Mouse (Mus musculus) embryonic facial prominence, embryonic 14.5 days (tissue): ENCODE data around the gene Gadd45g. TPM values are rescaled to one million over a fixed set of nuclear protein-coding genes. Genes with fewer than 3 reads are reported as not detected.

Source experiments
- ATAC-seq: fragments of 200-750 bp; cut with Nextera tagmentation; 2 replicates; pipeline ENCODE4 v1.8.0; 2017; ENCODE audit warnings: low read depth, moderate number of reproducible peaks, moderate TSS enrichment
- DNase-seq: peaks from one replicate; pipeline ENCODE4 v3.0.0-alpha.2; 2015; ENCODE audit warnings: low spot score
- H3K27ac ChIP-seq: fragments of 300-500 bp; sonication (generic); replicated peaks from 2 replicates; pipeline ENCODE4 v1.5.1; 2014; ENCODE audit warnings: low read depth, mild to moderate bottlenecking, low read length, moderate library complexity
- H3K27me3 ChIP-seq: fragments of 300-500 bp; sonication (generic); replicated peaks from 2 replicates; pipeline ENCODE4 v1.6.1; 2014; ENCODE audit warnings: low read length; ENCODE audit not compliant: control insufficient read depth, insufficient read depth
- H3K36me3 ChIP-seq: fragments of 300-500 bp; sonication (generic); 2 replicates; pipeline ENCODE4 v1.6.1; 2014; ENCODE audit warnings: low read length, mixed read lengths; ENCODE audit not compliant: control insufficient read depth, insufficient read depth
- H3K4me1 ChIP-seq: fragments of 300-500 bp; sonication (generic); 2 replicates; pipeline ENCODE4 v1.6.1; 2014; ENCODE audit warnings: antibody characterized with exemption, low read length; ENCODE audit not compliant: control insufficient read depth, insufficient read depth
- H3K4me2 ChIP-seq: fragments of 300-500 bp; sonication (generic); 2 replicates; pipeline ENCODE4 v1.6.1; 2014; ENCODE audit warnings: low read depth, mild to moderate bottlenecking, low read length, moderate library complexity, mixed read lengths
- H3K4me3 ChIP-seq: fragments of 300-500 bp; sonication (generic); 2 replicates; pipeline ENCODE4 v1.5.1; 2014; ENCODE audit warnings: low read depth, mild to moderate bottlenecking, low read length
- H3K9ac ChIP-seq: fragments of 300-500 bp; sonication (generic); 2 replicates; pipeline ENCODE4 v1.6.1; 2014; ENCODE audit warnings: low read depth, mild to moderate bottlenecking, low read length, moderate library complexity, mixed read lengths
- H3K9me3 ChIP-seq: fragments of 300-500 bp; sonication (generic); 2 replicates; pipeline ENCODE4 v1.6.1; 2016; ENCODE audit warnings: low read length; ENCODE audit not compliant: control insufficient read depth
- WGBS: fragments of 180-500 bp; shearing (Covaris S2); extraction: QIAGEN DNeasy Blood & Tissue Kit; methylation state at CpG from one replicate; pipeline ENCODE4 v1.1.7; 2014; 5-methylcytosine and 5-hydroxymethylcytosine counted together
- polyA plus RNA-seq: library from polyadenylated mRNA; unstranded; fragments of >200 nt; fragmentation: Nextera tagmentation; extraction: Ambion mirVana; gene quantifications from 2 replicates; pipeline ENCODE4 v1.2.1, GENCODE M21; 2014

Gene Gadd45g
- polyA plus RNA-seq, 1 experiment from 2014 or later = 57.3 TPM

DNA sequence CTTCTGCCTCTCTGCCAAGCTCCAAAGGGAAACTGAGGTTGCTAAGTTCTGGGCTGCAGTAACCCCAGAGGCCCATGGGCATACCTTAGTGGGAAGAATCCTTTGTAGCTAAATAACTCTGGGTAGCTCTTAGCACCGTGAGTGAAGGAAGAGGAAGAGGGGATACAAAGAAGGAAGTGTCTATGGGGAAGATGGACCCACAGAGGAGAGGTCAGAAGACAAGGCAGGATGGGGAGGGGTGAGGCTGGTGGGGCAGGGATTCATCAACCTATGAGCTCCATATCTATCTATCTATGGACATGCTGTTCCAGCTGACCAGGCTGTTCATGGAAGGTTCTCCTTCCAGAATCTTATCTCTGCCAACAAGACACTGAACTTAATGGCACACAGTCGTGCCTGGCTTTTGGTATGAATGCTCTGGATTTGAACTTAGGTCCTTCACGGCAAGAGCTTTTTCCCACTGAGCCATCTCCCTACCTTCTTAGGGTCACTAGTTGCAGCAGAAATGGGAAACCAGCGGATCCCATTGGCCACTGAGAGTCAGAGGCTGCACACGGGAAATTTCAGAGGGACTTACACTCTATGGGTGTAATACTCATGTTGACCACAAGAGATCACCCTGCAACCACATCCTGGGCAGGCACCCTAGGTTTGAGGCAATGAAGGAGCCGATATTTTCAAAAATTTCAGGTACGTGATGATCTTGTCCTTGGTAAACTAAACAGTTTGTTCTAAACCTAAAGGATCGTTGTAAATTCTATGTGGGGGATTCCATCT is 7.0 kb upstream of the Gadd45g start:
- peaks cover 21% of the 10 kb centered on the region for H3K4me1 ChIP-seq
- no peaks in the 10 kb centered on the region for H3K36me3 ChIP-seq
- H3K9me3 ChIP-seq = no peaks in the 10 kb centered on the region
- DNase-seq = peak; percentile 77
- peak; percentile 14; the same call in 1 of the 2 replicates for ATAC-seq
- no peak overlapping the region for H3K27ac ChIP-seq
- WGBS = 20% methylated on average over 8 of the region's 8 CpGs
- H3K4me2 ChIP-seq = no peak overlapping the region
- no peak overlapping the region for H3K9ac ChIP-seq
- H3K4me3 ChIP-seq = no peak overlapping the region
- 0 out of 2 replicates have a peak, but pooled peaks cover 3% of the 10 kb centered on the region for H3K27me3 ChIP-seq

DNA sequence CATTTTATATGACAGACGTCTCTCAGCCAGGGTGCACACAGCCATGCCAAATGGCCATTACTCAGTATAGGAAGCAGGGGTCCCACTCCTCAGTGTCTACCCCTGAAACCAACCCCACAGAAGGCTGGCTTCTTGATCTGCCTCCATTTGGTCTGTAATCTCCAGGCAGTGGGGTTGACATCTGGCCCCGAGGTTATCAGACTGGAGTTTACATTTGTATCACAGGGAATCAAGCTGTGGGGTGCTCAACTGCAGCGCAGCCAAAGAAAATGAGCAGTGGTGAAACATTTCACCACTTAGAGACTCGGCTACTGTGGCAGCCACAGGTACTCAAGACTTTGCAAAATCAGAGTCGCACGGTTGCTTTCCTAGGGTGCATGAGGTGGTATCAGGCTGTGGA is 5.8 kb upstream of the Gadd45g start:
- DNase-seq = no peak
- 52% methylated on average over 6 of the region's 6 CpGs for WGBS

DNA sequence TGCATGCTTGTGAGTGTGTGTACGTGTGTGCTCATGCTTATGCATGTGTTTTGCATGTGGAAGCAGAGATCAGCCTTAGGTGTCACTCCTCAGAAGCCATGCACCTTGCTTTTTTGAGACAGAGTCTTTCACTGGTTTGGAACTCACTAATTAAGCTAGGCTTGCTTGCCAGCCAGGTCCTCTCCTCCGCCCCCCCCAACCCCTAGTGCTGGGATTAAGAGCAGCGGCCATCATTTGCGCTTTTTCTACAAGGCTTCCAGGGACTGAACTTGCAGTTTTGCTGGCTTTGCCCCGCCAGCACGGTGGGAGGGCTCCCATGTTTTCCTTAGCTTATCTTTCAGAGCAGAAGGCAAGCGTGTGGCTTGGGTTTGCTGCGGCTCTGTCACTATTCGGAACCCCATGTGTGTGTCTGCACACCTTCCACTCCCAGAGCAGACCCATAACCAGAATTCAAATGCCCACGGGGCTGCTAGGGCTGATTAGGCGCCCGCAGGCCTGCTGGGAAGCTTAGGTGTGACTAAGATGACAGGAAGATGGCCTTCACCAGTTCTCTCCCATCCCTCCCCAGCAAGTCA is 4.8 kb upstream of the Gadd45g start:
- Histone ChIP-seq H3K4me2 (peak overlapping the region; percentile 46), H3K4me3 (peak overlapping the region; percentile 13; the same call in 1 of the 2 replicates), H3K36me3 (no peaks in the 10 kb centered on the region), H3K9ac (0 out of 2 replicates have a peak overlapping the region, but pooled peaks have one; percentile 8), H3K27ac (peak overlapping the region; percentile 21; the same call in 1 of the 2 replicates), H3K4me1 (peaks cover 21% of the 10 kb centered on the region), H3K27me3 (0 out of 2 replicates have a peak, but pooled peaks cover 3% of the 10 kb centered on the region), H3K9me3 (no peaks in the 10 kb centered on the region)
- ATAC-seq (no peak), DNase-seq (no peak)
- WGBS = 13% methylated on average over 12 of the region's 12 CpGs

More for the DNA sequence above, 5.8 kb upstream of the Gadd45g start:
- Histone ChIP-seq H3K4me1 (peaks cover 21% of the 10 kb centered on the region), H3K36me3 (no peaks in the 10 kb centered on the region), H3K27ac (no peak overlapping the region), H3K27me3 (0 out of 2 replicates have a peak, but pooled peaks cover 3% of the 10 kb centered on the region), H3K4me2 (no peak overlapping the region), H3K9ac (no peak overlapping the region), H3K9me3 (no peaks in the 10 kb centered on the region), H3K4me3 (no peak overlapping the region)
- ATAC-seq = no peak

DNA sequence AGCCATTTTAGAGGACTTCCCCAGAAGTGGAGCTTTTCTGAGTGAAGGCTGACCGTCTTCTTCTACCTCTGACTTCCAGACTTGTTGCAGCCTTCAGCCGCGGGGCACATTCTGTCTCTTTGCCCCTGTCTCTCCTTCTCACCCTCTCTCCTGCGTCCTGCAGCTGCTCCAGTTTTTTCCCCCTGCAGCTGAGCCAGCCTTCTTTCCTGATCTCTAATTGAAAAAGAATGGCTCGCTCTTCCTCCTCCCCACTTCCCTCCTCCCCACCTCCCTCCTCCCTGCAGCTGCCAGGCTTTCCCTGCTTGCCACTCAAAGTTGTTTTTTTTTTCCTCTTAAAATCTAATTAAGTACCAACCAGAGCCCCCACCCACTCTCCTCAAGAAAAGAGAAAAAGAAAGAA is 4.3 kb upstream of the Gadd45g start:
- 4% methylated on average over 5 of the region's 5 CpGs for WGBS
- no peaks in the 10 kb centered on the region for H3K9me3 ChIP-seq
- H3K4me3 ChIP-seq = peak overlapping the region; percentile 13; the same call in 1 of the 2 replicates

DNA sequence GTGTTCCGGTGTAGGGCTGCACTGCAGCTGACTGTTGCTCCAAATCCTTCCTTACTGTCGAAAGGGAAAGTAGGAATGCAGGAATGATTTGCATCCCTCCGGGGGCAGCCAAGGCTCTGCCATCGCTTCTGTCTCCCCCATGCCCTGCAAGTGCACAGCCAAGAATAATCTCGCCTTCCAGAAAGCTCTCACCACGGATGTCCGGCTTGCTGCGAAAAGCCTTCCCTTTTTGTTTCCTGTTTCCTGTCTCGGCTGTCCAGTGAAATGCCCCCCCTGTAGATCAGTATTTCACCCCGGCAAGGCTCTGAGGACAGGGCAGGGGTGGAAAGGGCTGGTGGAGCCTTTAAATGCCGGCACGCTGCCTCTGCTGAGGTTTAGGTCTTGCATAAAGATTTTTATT is 3.7 kb upstream of the Gadd45g start:
- Histone ChIP-seq H3K4me2 (peak overlapping the region; percentile 46), H3K9ac (peak overlapping the region; percentile 37; the same call in 1 of the 2 replicates), H3K9me3 (no peaks in the 10 kb centered on the region), H3K4me3 (0 out of 2 replicates have a peak overlapping the region, but pooled peaks have one; percentile 8), H3K36me3 (no peaks in the 10 kb centered on the region), H3K4me1 (peaks cover 21% of the 10 kb centered on the region), H3K27me3 (0 out of 2 replicates have a peak, but pooled peaks cover 6% of the 10 kb centered on the region), H3K27ac (peak overlapping the region; percentile 44; the same call in 1 of the 2 replicates)
- no peak for DNase-seq
- ATAC-seq = no peak
- WGBS = 7% methylated on average over 12 of the region's 12 CpGs

More for the DNA sequence above, 4.3 kb upstream of the Gadd45g start:
- Histone ChIP-seq H3K9ac (0 out of 2 replicates have a peak overlapping the region, but pooled peaks have one; percentile 8), H3K4me2 (peak overlapping the region; percentile 46), H3K36me3 (no peaks in the 10 kb centered on the region), H3K27me3 (0 out of 2 replicates have a peak, but pooled peaks cover 6% of the 10 kb centered on the region), H3K27ac (peak overlapping the region; percentile 44; the same call in 1 of the 2 replicates), H3K4me1 (peaks cover 21% of the 10 kb centered on the region)
- peak; percentile 70 for DNase-seq
- no peak for ATAC-seq

DNA sequence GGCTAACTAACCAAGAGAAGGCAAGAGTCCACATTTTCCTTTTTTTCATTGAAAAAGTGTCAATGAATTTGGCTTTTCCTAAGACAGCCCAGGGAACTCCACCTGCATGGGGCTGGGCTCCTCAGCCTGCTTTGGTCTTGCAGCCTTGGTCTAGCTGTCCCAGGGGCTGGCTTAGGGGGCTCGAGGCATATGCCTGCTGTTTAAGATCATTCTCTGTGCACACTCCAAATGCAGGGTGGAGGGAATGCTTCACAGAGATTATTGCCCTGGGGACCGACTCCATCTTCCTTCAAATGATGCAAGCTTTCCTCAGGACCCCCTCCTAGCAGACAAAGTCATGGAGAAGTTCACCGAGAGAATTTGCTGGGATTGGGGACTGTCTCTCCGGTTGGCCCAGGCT is 3.2 kb upstream of the Gadd45g start:
- Histone ChIP-seq H3K4me1 (peaks cover 21% of the 10 kb centered on the region), H3K27me3 (0 out of 2 replicates have a peak, but pooled peaks cover 6% of the 10 kb centered on the region), H3K4me2 (no peak overlapping the region), H3K4me3 (no peak overlapping the region), H3K9me3 (no peaks in the 10 kb centered on the region), H3K9ac (no peak overlapping the region), H3K36me3 (no peaks in the 10 kb centered on the region), H3K27ac (no peak overlapping the region)
- no peak for ATAC-seq
- WGBS = 54% methylated on average over 4 of the region's 4 CpGs
- no peak for DNase-seq

DNA sequence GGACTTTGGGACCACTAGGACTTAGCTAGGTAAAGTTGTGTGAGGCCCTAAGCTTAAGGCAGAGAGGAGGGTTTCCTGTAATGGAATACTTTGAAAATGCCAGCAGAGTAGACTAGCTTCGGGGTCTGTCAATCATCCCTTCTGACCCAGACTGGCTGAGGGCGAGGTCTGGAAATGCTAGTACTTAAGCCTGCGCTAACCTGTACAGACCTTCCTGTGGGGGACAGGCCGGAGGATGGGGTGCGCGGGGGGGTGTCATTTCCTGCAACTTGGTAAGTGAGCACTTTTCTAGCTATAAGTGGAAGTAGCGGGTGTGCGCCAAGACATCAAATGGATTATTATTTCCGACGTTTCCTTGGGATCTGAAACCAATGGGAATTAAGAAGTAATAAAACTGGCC is 2.4 kb upstream of the Gadd45g start:
- DNase-seq = no peak
- 49% methylated on average over 10 of the region's 10 CpGs for WGBS
- H3K4me3 ChIP-seq = no peak overlapping the region
- no peak overlapping the region for H3K27ac ChIP-seq
- 0 out of 2 replicates have a peak, but pooled peaks cover 6% of the 10 kb centered on the region for H3K27me3 ChIP-seq
- ATAC-seq = no peak
- no peak overlapping the region for H3K9ac ChIP-seq
- H3K36me3 ChIP-seq = no peaks in the 10 kb centered on the region
- no peaks in the 10 kb centered on the region for H3K9me3 ChIP-seq
- peaks cover 21% of the 10 kb centered on the region for H3K4me1 ChIP-seq
- no peak overlapping the region for H3K4me2 ChIP-seq

DNA sequence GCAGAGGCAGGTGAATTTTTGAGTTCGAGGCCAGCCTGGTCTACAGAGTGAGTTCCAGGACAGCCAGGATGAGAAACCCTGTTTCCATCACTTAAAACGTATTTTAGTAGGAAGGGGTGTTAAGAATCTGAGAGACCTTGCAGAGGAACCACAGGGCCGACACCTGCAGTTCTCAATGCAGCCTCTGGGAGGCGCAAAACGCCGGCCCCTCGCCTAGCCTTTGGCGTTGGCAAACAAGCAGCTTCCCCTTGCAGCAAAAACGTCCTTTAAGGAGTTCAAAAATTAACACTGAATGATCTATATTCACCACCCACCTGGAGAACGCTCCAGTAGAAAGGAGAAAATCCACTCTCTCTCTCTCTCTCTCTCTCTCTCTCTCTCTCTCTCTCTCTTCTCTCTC is 1.8 kb upstream of the Gadd45g start:
- Histone ChIP-seq H3K36me3 (no peaks in the 10 kb centered on the region), H3K9me3 (no peaks in the 10 kb centered on the region), H3K27me3 (0 out of 2 replicates have a peak, but pooled peaks cover 6% of the 10 kb centered on the region), H3K4me2 (no peak overlapping the region; the same call in 1 of the 2 replicates), H3K4me1 (peaks cover 25% of the 10 kb centered on the region), H3K27ac (no peak overlapping the region), H3K4me3 (no peak overlapping the region), H3K9ac (no peak overlapping the region)
- ATAC-seq = no peak
- no peak for DNase-seq
- 18% methylated on average over 10 of the region's 10 CpGs for WGBS
